Mouse (Mus musculus): ENCODE results near the gene Vsnl1. TPM values are rescaled to one million over a fixed set of nuclear protein-coding genes. Genes with fewer than 3 reads are reported as not detected.

Vsnl1 gene
- polyA plus RNA-seq, 1 experiment, result not detected

DNA sequence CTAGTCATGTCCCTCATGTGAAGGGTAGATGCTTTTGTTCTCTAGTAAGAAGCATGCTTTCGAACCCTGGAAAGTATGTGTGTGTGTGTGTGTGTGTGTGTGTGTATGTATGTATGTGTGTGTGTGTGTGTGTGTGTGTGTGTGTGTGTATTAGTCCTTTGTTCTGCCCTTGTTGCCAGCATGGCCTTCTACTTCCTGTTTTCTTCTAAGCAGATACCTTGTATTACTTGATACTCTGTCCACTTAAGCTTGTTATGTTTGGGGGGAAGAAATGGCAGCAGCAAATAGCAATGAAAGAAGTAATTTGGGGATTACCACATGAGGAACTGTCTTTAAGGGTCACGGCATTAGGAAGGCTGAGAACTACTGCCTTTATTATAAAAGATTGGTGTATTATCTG, 159.8 kb downstream of the Vsnl1 start:
- Histone ChIP-seq H3K4me2 (ENCODE audit: low read depth) (no peak overlapping the region), H3K27me3 (ENCODE audit: control insufficient read depth, insufficient read depth, insufficient read length) (no peaks in the 10 kb centered on the region), H3K36me3 (ENCODE audit: control insufficient read depth, insufficient read depth) (peaks cover 56% of the 10 kb centered on the region), H3K79me2 (ENCODE audit: control insufficient read depth, insufficient read depth) (peaks cover 27% of the 10 kb centered on the region), H3K4me3 (no peak overlapping the region), H3ac (ENCODE audit: control insufficient read depth, insufficient read length) (no peak overlapping the region)
- TF ChIP-seq MYOG (IDR thresholded peaks at IDR 0.05; ENCODE audit: control insufficient read depth in 1 of 3, insufficient read depth in 1 of 3, insufficient read length in 2 of 3, low read depth in 2 of 3), result no peak
- no peak for TF ChIP-seq POLR2A (IDR thresholded peaks at IDR 0.05; ENCODE audit: insufficient read length, low read depth)
- no peak for TF ChIP-seq CEBPB (IDR thresholded peaks at IDR 0.05; ENCODE audit: insufficient read depth, poor library complexity, severe bottlenecking)
- no peak for TF ChIP-seq USF1 (IDR thresholded peaks at IDR 0.05; ENCODE audit: low read depth)
- TF ChIP-seq REST (IDR thresholded peaks at IDR 0.05; ENCODE audit: insufficient read depth, insufficient read length), result no peak
- no peak for TF ChIP-seq MYOD1 (IDR thresholded peaks at IDR 0.05; ENCODE audit: control insufficient read depth in 1 of 3, insufficient read length in 2 of 3, low read depth in 2 of 3)
- TF ChIP-seq TCF3 (IDR thresholded peaks at IDR 0.05; ENCODE audit: insufficient read length, low read depth), result no peak

Other genes starting within 250 kb of the Vsnl1 start
- not detected for gene Msgn1, start 227.6 kb downstream of the Vsnl1 start, polyA plus RNA-seq (2012; fragmentation: generic; extraction: Trizol)
- gene Gen1, start 170.8 kb downstream of the Vsnl1 start, polyA plus RNA-seq (2012; fragmentation: generic; extraction: Trizol), result 1.8 TPM
- 11.2 TPM for gene Smc6, start 170.7 kb downstream of the Vsnl1 start, polyA plus RNA-seq (2012; fragmentation: generic; extraction: Trizol)
- not detected for gene Rad51ap2, start 19.5 kb upstream of the Vsnl1 start, polyA plus RNA-seq (2012; fragmentation: generic; extraction: Trizol)

Measured in myocyte (in vitro differentiated cells).